Mouse (Mus musculus) liver, embryonic 14.5 days (tissue): ENCODE measurements around the gene Myh6. TPM values are rescaled to one million over a fixed set of nuclear protein-coding genes. Genes with fewer than 3 reads are reported as not detected.

Source experiments
- ATAC-seq: fragments of 200-750 bp; cut with Nextera tagmentation; 2 replicates; pipeline ENCODE4 v1.8.0; 2017; ENCODE audit warnings: moderate number of reproducible peaks, mild to moderate bottlenecking, moderate library complexity; ENCODE audit not compliant: insufficient read depth
- DNase-seq, 3 experiments: peaks; one replicate each; pipeline ENCODE4 v3.0.0-alpha.2; 2012 to 2013; ENCODE audit warnings: low read depth in 3 of 3, low spot score in 3 of 3
- H3K27ac ChIP-seq: fragments of 300-500 bp; sonication (generic); 2 replicates; pipeline ENCODE4 v1.5.1; 2014; ENCODE audit warnings: moderate library complexity, mild to moderate bottlenecking, control low read depth, inconsistent platforms
- H3K27me3 ChIP-seq: fragments of 300-500 bp; sonication (generic); 2 replicates; pipeline ENCODE4 v1.6.1; 2014; ENCODE audit warnings: mild to moderate bottlenecking, low read length, moderate library complexity; ENCODE audit not compliant: control insufficient read depth, insufficient read depth
- H3K36me3 ChIP-seq: fragments of 300-500 bp; sonication (generic); replicated peaks from 2 replicates; pipeline ENCODE4 v1.6.1; 2014; ENCODE audit warnings: low read depth; ENCODE audit not compliant: control insufficient read depth, insufficient read depth
- H3K4me1 ChIP-seq, 2 experiments: fragments of 200-500 bp in 1 of 2; fragments of 300-500 bp in 1 of 2; sonication (generic) in 1 of 2; replicated peaks; 2 replicates each; pipeline ENCODE4 v1.6.1; 2012 to 2014; ENCODE audit warnings: antibody characterized with exemption in 1 of 2, inconsistent platforms in 1 of 2, low read length in 1 of 2; ENCODE audit not compliant: control insufficient read depth in 2 of 2, insufficient read depth in 2 of 2
- H3K4me2 ChIP-seq: fragments of 300-500 bp; sonication (generic); 2 replicates; pipeline ENCODE4 v1.6.1; 2014; ENCODE audit warnings: low read depth, mild to moderate bottlenecking, control low read depth, moderate library complexity
- H3K4me3 ChIP-seq, 2 experiments: fragments of 200-500 bp in 1 of 2; fragments of 300-500 bp in 1 of 2; sonication (generic) in 1 of 2; 2 replicates each; pipeline ENCODE4 v1.5.1; 2012 to 2014; ENCODE audit warnings: low read depth in 2 of 2, low read length in 2 of 2, mild to moderate bottlenecking in 2 of 2, control low read depth in 1 of 2, inconsistent platforms in 1 of 2, moderate library complexity in 1 of 2; ENCODE audit not compliant: insufficient read depth in 1 of 2
- H3K9ac ChIP-seq: fragments of 300-500 bp; sonication (generic); replicated peaks from 2 replicates; pipeline ENCODE4 v1.6.1; 2014; ENCODE audit warnings: mild to moderate bottlenecking, control low read depth, moderate library complexity
- H3K9me3 ChIP-seq: fragments of 300-500 bp; sonication (generic); 2 replicates; pipeline ENCODE4 v1.6.1; 2016; ENCODE audit warnings: low read length, mixed read lengths; ENCODE audit not compliant: control insufficient read depth
- CTCF ChIP-seq: IDR thresholded peaks from 2 replicates; pipeline ENCODE4 v1.5.1; 2016; ENCODE audit warnings: antibody characterized with exemption, low read depth, control low read depth
- EP300 ChIP-seq: IDR thresholded peaks from 2 replicates; pipeline ENCODE4 v1.6.1; 2016; ENCODE audit warnings: antibody characterized with exemption, low read depth
- WGBS: fragments of 180-500 bp; shearing (Covaris S2); extraction: QIAGEN DNeasy Blood & Tissue Kit; methylation state at CpG from one replicate; pipeline ENCODE4 v1.1.7; 2014; ENCODE audit not compliant: insufficient replicate concordance; 5-methylcytosine and 5-hydroxymethylcytosine counted together
- polyA plus RNA-seq, 2 experiments: library from polyadenylated mRNA; depleted of rRNA in 1 of 2; stranded (reverse) in 1 of 2; unstranded in 1 of 2; fragments of >200 nt; fragmentation: Nextera tagmentation in 1 of 2; extraction: Ambion mirVana in 1 of 2; gene quantifications; 2 replicates each; pipeline versions ENCODE4 v1.2.1 to v1.2.3; 2012 to 2014

Gene Myh6
- polyA plus RNA-seq, 2 experiments = 0.02 TPM; not detected in 1

GRCm38 (mm10) chr14:54926401-54927158 is 40.1 kb downstream of the Myh6 start:
- no peak for TF ChIP-seq CTCF
- no peak for TF ChIP-seq EP300
- H3K9ac ChIP-seq = no peak overlapping the region

GRCm38 (mm10) chr14:54925349-54926342 is 41.1 kb downstream of the Myh6 start, which contains the start of gene Efs:
Gene Efs, minus strand, starts transcription at chr14:54926126.
- Histone ChIP-seq H3K36me3 (no peaks in the 10 kb centered on the region), H3K4me2 (peak within 1 kb of the TSS; percentile 55), H3K27ac (no peak within 1 kb of the TSS), H3K4me1 (peaks cover 8 to 12% of the 10 kb centered on the region in 2 experiments), H3K9ac (no peak within 1 kb of the TSS), H3K9me3 (no peaks in the 10 kb centered on the region), H3K4me3 (peak within 1 kb of the TSS; percentile 11 to 36), H3K27me3 (peaks cover 43% of the 10 kb centered on the region)
- DNase-seq (no peak), ATAC-seq (no peak)
- 7% methylated on average over 56 of the region's 57 CpGs for WGBS
- TF ChIP-seq CTCF (no peak), EP300 (no peak)

More at GRCm38 (mm10) chr14:54926401-54927158, 40.1 kb downstream of the Myh6 start:
- H3K27me3 ChIP-seq = peaks cover 43% of the 10 kb centered on the region
- peaks cover 8 to 12% of the 10 kb centered on the region in 2 experiments for H3K4me1 ChIP-seq
- H3K4me3 ChIP-seq = peak overlapping the region; percentile 11 to 36
- under 1% methylated on average over 53 of the region's 58 CpGs for WGBS
- no peaks in the 10 kb centered on the region for H3K9me3 ChIP-seq
- peak overlapping the region; percentile 55 for H3K4me2 ChIP-seq
- no peak overlapping the region for H3K27ac ChIP-seq
- DNase-seq = no peak
- no peak for ATAC-seq
- H3K36me3 ChIP-seq = no peaks in the 10 kb centered on the region

- no peaks in the 10 kb centered on the region for H3K36me3 ChIP-seq
- H3K9me3 ChIP-seq = no peaks in the 10 kb centered on the region
- peak; percentile 83 for ATAC-seq
- peak; percentile 27 to 50 (median 31) for DNase-seq
- peaks cover 8 to 12% of the 10 kb centered on the region in 2 experiments for H3K4me1 ChIP-seq
- H3K27me3 ChIP-seq = peaks cover 43% of the 10 kb centered on the region
- no peak for TF ChIP-seq EP300
- no peak for TF ChIP-seq CTCF
- WGBS = 34% methylated on average over 7 of the region's 7 CpGs
- no peak overlapping the region for H3K9ac ChIP-seq
- peak overlapping the region; percentile 42 for H3K4me2 ChIP-seq
- no peak overlapping the region for H3K4me3 ChIP-seq
- no peak overlapping the region for H3K27ac ChIP-seq
These were observed 41.9 kb downstream of the Myh6 start for GRCm38 (mm10) chr14:54924641-54925348.

- H3K36me3 ChIP-seq = no peaks in the 10 kb centered on the region
- H3K4me3 ChIP-seq = no peak overlapping the region
- TF ChIP-seq CTCF = no peak
- TF ChIP-seq EP300 = no peak
- H3K27ac ChIP-seq = no peak overlapping the region
- 72% methylated on average over 16 of the region's 16 CpGs for WGBS
- DNase-seq (no peak), ATAC-seq (no peak)
- H3K4me2 ChIP-seq = no peak overlapping the region
- H3K9ac ChIP-seq = no peak overlapping the region
- peaks cover 5% of the 10 kb centered on the region for H3K27me3 ChIP-seq
- H3K9me3 ChIP-seq = no peaks in the 10 kb centered on the region
- H3K4me1 ChIP-seq = peaks cover 8 to 11% of the 10 kb centered on the region in 2 experiments
These were observed 46.5 kb downstream of the Myh6 start for GRCm38 (mm10) chr14:54920076-54920685.
